Mouse (Mus musculus) erythroid progenitor cell, adult 5-6 weeks (primary cell): ENCODE measurements around the gene Ulbp1. TPM values are rescaled to one million over a fixed set of nuclear protein-coding genes. Genes with fewer than 3 reads are reported as not detected.
"Not testable (repeated sequence)": the region's sequence is repeated elsewhere in the genome, so short reads cannot be mapped to it uniquely, and the experiment has no call there.

Experiments
- ATAC-seq: replicated peaks from 2 replicates; pipeline ENCODE4 v1.8.0; 2016; ENCODE audit warnings: moderate number of reproducible peaks, mild to moderate bottlenecking, moderate TSS enrichment, inconsistent platforms; ENCODE audit not compliant: poor library complexity, low FRiP score, severe bottlenecking
- total RNA-seq, 2 experiments: library from RNA; stranded (forward) in 1 of 2; stranded (reverse) in 1 of 2; fragments of 150-400 nt in 1 of 2; fragments of 186-747, 209-891 nt in 1 of 2; gene quantifications; 2 replicates each; pipeline versions ENCODE4 v1.2.3 to v1.2.4; 2015 to 2017; ENCODE audit warnings: low replicate concordance in 2 of 2

Gene Ulbp1
- total RNA-seq (2015; ENCODE audit: low replicate concordance) (4.6 and 11.9 TPM in 2 replicates), total RNA-seq (2017; ENCODE audit: low replicate concordance) (11.6 and 15.4 TPM in 2 replicates)

DNA sequence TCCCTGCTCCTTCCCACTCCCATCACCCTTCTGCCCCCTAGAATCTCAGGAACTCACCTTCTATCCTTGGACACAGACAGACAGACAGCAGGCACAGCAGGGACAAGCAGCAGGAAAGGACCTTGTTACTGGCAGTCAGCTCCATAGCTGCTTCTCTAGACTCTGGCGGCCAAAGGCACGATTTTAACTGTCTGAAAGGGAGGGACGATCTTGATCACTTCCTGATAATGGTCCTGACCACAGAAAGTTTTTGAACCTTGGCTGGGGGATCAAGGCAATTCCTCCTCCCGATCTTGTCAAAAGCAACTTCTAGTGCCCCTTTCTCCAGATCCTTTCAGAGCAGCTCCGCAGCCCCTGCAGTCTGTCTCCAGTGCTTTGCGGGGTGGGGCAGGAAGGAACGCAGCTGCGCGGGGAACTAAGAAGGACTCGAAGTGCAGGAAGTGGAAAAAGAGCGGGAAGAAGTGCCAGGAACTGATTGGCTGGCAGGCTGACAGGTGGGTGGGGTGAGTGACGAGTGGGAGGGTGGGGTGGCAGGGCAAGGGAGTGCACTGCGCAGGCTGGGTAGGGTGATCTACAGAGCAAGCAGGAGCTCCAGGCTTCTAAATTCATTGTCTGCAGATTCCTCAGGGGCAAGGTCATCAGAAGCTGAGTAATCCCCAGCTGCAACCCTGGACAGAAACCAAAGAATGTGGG lies at the start of gene Ulbp1:
Ulbp1 (minus strand) TSS at position 442 of the 693 bp plus-strand sequence.
- ATAC-seq = peak; percentile 98

DNA sequence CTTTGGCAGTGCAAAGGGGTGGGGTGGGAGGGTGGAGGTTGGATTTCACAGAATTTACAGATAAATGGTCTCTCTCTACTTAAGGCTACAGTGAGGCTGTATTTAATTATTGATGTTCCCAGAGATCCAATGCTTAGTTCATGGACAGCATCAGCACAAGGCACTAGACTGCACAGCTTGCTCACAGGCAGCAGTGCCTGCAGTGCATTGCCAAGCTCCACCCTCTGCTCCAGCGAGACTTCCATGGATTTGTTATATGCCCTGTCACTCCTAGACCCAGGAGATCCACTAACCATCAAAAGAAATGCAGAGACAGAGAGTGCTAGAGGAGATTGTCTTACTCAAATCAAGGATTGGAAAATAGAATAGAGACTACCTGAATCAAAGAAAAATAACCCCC lies 24.7 kb upstream of the Ulbp1 start:
- not testable (repeated sequence) for ATAC-seq

- not testable (repeated sequence) for ATAC-seq
Observed at GRCm38 (mm10) chr10:7492384-7492783, 18.9 kb upstream of the Ulbp1 start.

GRCm38 (mm10) chr10:7483650-7484049 lies 10.2 kb upstream of the Ulbp1 start:
- ATAC-seq = no peak

DNA sequence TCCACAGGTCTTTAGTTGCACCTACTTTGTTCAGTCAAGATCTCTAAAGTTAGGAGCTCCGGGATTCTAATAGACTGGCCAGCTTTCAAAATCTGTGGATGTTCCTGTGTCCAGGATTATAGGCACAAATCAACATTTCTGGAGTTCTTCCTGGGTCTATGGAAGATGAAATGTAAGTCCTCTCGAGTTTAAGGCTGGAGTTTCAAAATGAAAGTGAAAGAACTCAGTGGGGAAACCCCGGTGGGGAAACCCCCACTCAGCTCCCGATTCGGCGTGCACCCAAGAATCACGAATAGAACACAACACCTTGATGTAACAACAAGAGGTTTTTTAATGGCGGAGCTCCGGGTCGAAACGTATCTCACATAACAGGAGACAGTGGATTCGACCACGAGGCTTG lies 787 bp upstream of the Ulbp1 start:
- not testable (repeated sequence) for ATAC-seq

DNA sequence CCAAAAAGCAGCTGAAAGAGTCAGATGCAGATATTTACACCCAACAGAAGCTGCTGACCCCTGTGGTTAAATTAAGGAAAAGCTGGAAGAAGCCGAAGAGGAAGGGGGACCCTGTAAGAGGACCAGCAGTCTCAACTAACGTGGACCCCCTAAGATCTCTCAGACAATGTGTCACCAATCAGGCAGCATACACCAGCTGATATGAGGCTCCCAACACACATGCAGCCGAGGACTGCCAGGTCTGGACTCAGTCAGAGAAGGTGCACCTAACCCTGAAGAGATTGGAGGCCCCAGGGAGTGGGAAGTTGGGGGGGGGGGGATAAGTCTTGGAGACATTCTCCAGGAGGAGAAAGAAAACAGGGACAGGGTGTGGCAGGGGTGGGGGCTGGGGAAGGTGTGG lies 1.8 kb downstream of the Ulbp1 start:
- ATAC-seq = no peak

DNA sequence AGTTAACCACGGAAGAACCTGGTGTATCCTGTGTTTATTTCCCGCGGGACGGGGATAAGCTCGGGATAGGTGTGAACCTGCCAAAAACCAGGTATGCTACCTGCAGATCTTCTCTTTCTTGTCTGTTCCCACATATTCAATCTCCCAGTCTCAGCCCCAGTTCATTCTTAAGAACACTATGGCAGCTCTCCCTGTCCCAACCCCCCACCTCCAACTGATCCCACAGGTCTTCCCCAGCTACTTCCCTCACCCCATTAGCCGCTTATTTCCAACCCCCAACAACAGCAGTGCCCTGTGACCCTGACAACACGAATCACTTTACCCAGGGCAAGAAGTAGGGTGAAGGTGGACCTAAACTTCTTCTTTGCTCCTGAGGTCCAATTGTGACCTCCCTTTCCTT lies 3.0 kb downstream of the Ulbp1 start:
- no peak for ATAC-seq

- not testable (repeated sequence) for ATAC-seq
Observed at GRCm38 (mm10) chr10:7469716-7470414, 3.6 kb downstream of the Ulbp1 start.

DNA sequence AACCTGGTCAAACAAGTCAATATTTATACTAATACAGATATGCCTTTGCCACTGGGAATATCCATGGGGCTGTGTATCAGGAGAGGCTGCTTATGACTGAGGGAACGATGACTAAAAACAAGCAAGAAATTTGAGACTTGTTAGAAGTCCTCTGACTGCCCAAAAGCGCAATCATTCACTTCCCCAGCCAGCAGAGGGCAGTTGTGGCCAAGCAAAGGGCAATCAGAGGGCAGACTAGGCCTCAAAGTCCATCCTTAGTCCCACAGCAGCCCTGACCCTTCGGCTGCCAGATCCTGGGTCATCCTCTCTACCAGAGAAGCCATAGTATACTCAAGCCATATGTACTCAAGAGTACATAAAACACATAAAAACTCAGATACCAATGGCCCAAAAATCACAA lies 11.4 kb downstream of the Ulbp1 start:
- no peak for ATAC-seq

GRCm38 (mm10) chr10:7438928-7439327 lies 34.5 kb downstream of the Ulbp1 start:
- ATAC-seq = no peak

DNA sequence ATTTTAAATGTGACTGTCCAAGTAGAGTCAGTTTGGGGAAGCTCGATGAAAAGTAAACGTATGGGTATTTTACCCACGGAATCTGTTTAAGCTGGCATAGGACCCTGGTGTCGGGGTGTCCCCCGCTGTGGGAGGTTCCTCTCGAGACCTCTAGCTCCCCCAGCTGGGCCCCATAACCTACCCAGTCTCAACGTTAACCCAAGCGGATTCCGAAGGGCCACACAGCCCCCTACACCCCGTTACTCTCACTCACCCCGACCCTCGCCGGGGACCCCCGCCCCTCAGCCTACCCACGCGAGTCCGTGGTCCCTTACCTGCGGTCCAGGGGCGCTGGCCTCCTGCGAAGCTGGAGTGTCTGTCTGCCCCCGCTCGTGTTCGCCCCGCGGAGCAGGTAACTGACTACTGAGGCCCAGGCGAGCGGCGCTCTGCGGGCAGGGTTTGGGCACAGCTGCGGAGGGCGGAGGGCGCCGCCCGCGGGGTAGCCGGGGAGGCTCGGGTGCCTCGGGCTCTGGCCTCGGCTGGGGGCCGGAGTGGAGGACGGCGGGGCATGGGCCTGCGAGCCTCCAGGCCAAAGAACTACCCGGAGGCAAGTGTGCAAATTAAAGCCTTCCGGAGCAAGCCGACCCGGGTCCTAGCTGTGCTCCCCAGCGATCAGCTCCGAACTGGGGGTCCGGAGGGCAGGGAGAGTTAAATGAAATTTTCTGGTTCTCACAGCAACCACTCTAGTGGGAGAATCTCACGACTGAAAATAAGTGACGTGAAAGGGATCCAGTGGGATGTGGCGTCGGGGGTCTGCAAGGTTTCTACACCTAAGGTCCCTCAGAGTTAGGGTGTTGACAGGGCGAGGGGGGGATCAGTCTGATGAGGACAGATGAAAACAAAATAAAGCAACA lies 80.0 kb downstream of the Ulbp1 start:
- ATAC-seq = no peak

GRCm38 (mm10) chr10:7391935-7392930 lies 81.2 kb downstream of the Ulbp1 start:
- ATAC-seq = no peak

DNA sequence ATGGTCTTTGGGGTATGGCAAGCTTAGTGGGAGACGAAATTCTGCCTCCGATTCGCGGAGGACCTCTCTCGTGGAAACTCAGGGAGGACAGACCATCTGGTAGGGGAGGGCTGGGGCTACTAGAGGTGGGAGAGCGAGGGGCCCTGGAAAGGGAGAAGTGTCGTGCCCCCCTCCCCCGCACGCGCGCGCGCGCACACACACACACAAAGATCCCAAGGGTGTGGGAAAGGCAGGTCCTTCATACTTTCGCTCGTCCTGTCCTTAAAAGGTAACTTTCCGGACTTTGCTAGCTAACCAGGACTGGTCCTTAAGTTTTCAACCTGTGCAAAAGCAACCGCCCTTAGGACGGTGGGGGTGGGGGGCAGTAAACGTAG lies 81.9 kb downstream of the Ulbp1 start:
- no peak for ATAC-seq

GRCm38 (mm10) chr10:7391108-7391507 lies 82.3 kb downstream of the Ulbp1 start:
- no peak for ATAC-seq

Other genes with a start within 250 kb of the Ulbp1 start
- gene Lrp11, start 116.2 kb upstream of the Ulbp1 start, total RNA-seq (2015; ENCODE audit: low replicate concordance) = not detected in 2 replicates
- not detected in 2 replicates for gene Lrp11, start 116.2 kb upstream of the Ulbp1 start, total RNA-seq (2017; ENCODE audit: low replicate concordance)
- 12.6 and 20.5 TPM in 2 replicates for gene Nup43, start 193.9 kb upstream of the Ulbp1 start, total RNA-seq (2015; ENCODE audit: low replicate concordance)
- 7.9 and 10.9 TPM in 2 replicates for gene Nup43, start 193.9 kb upstream of the Ulbp1 start, total RNA-seq (2017; ENCODE audit: low replicate concordance)
- gene Pcmt1, start 207.5 kb upstream of the Ulbp1 start, total RNA-seq (2015; ENCODE audit: low replicate concordance) = 136 and 147 TPM in 2 replicates
- gene Pcmt1, start 207.5 kb upstream of the Ulbp1 start, total RNA-seq (2017; ENCODE audit: low replicate concordance) = 116 and 188 TPM in 2 replicates
- gene Lats1, start 207.6 kb upstream of the Ulbp1 start, total RNA-seq (2015; ENCODE audit: low replicate concordance) = 14.4 and 18.0 TPM in 2 replicates
- 10.4 and 12.2 TPM in 2 replicates for gene Lats1, start 207.6 kb upstream of the Ulbp1 start, total RNA-seq (2017; ENCODE audit: low replicate concordance)